Mouse (Mus musculus): ENCODE data around the gene Hrh3. TPM values are rescaled to one million over a fixed set of nuclear protein-coding genes. Genes with fewer than 3 reads are reported as not detected.

The Hrh3 gene
- not detected in 2 replicates for polyA plus RNA-seq (2016; fragmentation: Nextera tagmentation; extraction: Ambion mirVana)

DNA sequence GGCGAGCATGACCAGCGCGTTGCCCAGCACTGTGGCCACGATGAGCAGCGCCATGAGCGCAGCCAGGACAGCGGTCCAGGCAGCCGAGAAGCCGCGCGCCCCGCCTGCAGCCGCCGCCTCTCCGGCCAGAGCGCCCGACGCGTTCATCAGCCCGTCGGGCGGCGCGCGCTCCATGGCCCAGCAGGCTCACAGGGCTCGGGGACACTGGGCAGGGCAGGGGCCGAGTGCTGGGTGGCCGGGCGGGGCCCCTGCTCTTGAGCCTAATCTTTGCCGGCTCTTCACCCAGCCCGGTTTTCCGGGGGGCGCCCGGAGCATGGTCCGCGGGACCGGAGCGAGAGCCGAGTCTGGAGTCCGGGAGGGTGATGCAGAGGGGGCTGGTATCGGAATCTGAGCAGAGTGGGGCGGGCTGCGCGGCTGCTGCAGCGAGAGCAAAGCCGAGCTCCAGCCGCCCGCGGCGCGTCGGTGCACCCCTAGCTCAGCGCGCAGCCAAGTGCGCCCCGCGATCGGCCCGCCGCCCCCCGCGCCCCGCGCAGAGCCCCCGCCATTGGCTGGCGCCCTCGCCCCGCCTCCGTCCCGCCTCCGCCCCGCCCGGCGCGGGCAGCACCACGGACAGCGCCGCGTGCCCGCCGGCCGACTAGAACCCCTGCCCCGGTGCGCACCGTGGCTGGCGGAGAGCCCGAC, at the start of gene Hrh3:
TSS of gene Hrh3 (minus strand) at position 511 of the 681 bp plus-strand sequence.
- no peak within 1 kb of the TSS for H3K27ac ChIP-seq
- H3K36me3 ChIP-seq: no peaks in the 10 kb centered on the region
- H3K27me3 ChIP-seq (replicated peaks): peaks cover 86% of the 10 kb centered on the region
- under 1% methylated on average over 70 of the region's 87 CpGs for WGBS (ENCODE audit: insufficient replicate concordance)
- H3K4me3 ChIP-seq: peak within 1 kb of the TSS; percentile 50
- peak within 1 kb of the TSS; percentile 79 for H3K4me2 ChIP-seq
- peak; percentile 79 for ATAC-seq
- H3K9me3 ChIP-seq (replicated peaks): no peaks in the 10 kb centered on the region
- no peak within 1 kb of the TSS for H3K9ac ChIP-seq
- peaks cover 28% of the 10 kb centered on the region for H3K4me1 ChIP-seq

DNA sequence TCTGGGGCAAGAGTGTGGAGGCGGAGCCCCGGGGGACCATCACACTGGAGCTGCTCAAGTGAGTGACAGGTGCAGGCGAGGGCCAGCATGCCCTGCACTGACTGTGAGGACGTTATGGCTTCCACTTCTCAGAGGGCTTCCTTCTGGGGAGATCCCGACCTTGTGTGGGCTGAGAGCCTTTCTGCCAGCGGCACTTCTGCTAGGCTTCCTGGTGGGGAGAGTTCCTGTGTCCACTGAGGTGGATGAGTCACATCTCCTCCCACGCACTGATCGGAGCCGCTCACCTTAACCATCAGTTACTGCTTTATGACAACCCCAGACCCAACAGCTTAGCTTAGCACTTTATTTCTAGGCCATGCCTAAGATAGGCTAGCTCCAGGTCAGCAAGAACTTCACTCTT, 44.3 kb upstream of the Hrh3 start:
- H3K36me3 ChIP-seq: peaks cover 80% of the 10 kb centered on the region

GRCm38 (mm10) chr2:180147379-180147778, 43.1 kb upstream of the Hrh3 start:
- Histone ChIP-seq H3K9me3 (replicated peaks) (no peaks in the 10 kb centered on the region), H3K36me3 (peaks cover 74% of the 10 kb centered on the region), H3K4me3 (no peak overlapping the region), H3K4me1 (no peaks in the 10 kb centered on the region), H3K27me3 (replicated peaks) (no peaks in the 10 kb centered on the region), H3K4me2 (no peak overlapping the region), H3K9ac (no peak overlapping the region), H3K27ac (no peak overlapping the region)
- no peak for ATAC-seq
- 83% methylated on average over 6 of the region's 6 CpGs for WGBS (ENCODE audit: insufficient replicate concordance)

More for the DNA sequence above, 44.3 kb upstream of the Hrh3 start:
- Histone ChIP-seq H3K4me1 (no peaks in the 10 kb centered on the region), H3K27ac (no peak overlapping the region), H3K9ac (no peak overlapping the region), H3K4me2 (no peak overlapping the region), H3K9me3 (replicated peaks) (no peaks in the 10 kb centered on the region), H3K4me3 (no peak overlapping the region), H3K27me3 (replicated peaks) (no peaks in the 10 kb centered on the region)
- ATAC-seq: no peak
- WGBS (ENCODE audit: insufficient replicate concordance): 67% methylated on average over 9 of the region's 9 CpGs

DNA sequence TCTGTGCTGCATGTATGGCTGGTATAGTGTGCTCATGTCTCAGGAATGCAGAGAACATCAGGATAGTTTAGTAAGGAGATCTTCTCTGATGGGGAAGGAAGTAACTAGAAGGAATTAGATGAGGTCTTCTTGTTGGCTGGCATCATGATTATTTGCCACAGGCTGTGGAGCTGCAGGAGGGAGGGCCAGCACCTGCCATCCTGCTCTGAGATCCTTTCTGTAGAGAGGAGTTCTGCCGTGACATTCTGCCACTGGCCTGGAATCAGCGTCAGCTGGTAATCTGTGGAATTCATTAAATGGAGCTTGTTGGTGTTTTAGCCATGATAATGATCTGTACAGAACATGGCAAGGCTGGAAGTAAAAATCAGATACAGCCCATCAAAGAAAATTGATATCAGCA, 41.8 kb upstream of the Hrh3 start:
- no peaks in the 10 kb centered on the region for H3K4me1 ChIP-seq
- peaks cover 67% of the 10 kb centered on the region for H3K36me3 ChIP-seq
- H3K4me3 ChIP-seq: no peak overlapping the region
- no peak overlapping the region for H3K4me2 ChIP-seq
- no peak overlapping the region for H3K9ac ChIP-seq
- H3K9me3 ChIP-seq (replicated peaks): no peaks in the 10 kb centered on the region
- ATAC-seq: no peak
- no peak overlapping the region for H3K27ac ChIP-seq
- no peaks in the 10 kb centered on the region for H3K27me3 ChIP-seq (replicated peaks)
- WGBS (ENCODE audit: insufficient replicate concordance): 83% methylated on average over 2 of the region's 2 CpGs

- no peaks in the 10 kb centered on the region for H3K27me3 ChIP-seq (replicated peaks)
- 34% methylated on average over 5 of the region's 5 CpGs for WGBS (ENCODE audit: insufficient replicate concordance)
- no peak overlapping the region for H3K9ac ChIP-seq
- H3K27ac ChIP-seq: no peak overlapping the region
- no peak for ATAC-seq
- peaks cover 14% of the 10 kb centered on the region for H3K4me1 ChIP-seq
- H3K4me3 ChIP-seq: no peak overlapping the region
- H3K36me3 ChIP-seq: peaks cover 14% of the 10 kb centered on the region; the same call in 1 of the 2 replicates
- no peaks in the 10 kb centered on the region for H3K9me3 ChIP-seq (replicated peaks)
- H3K4me2 ChIP-seq: no peak overlapping the region
These were observed 31.1 kb upstream of the Hrh3 start for GRCm38 (mm10) chr2:180135414-180135813.

- no peak overlapping the region for H3K9ac ChIP-seq
- H3K27ac ChIP-seq: no peak overlapping the region
- H3K36me3 ChIP-seq: peaks cover 9% of the 10 kb centered on the region; the same call in 1 of the 2 replicates
- no peaks in the 10 kb centered on the region for H3K9me3 ChIP-seq (replicated peaks)
- ATAC-seq: no peak
- no peak overlapping the region for H3K4me3 ChIP-seq
- WGBS (ENCODE audit: insufficient replicate concordance): 70% methylated on average over 3 of the region's 3 CpGs
- no peaks in the 10 kb centered on the region for H3K27me3 ChIP-seq (replicated peaks)
- peaks cover 14% of the 10 kb centered on the region for H3K4me1 ChIP-seq
- no peak overlapping the region for H3K4me2 ChIP-seq
These were observed 29.6 kb upstream of the Hrh3 start for GRCm38 (mm10) chr2:180133911-180134310.

- H3K4me2 ChIP-seq: no peak overlapping the region
- no peaks in the 10 kb centered on the region for H3K27me3 ChIP-seq (replicated peaks)
- H3K36me3 ChIP-seq: 0 out of 2 replicates have a peak, but pooled peaks cover 3% of the 10 kb centered on the region
- H3K9me3 ChIP-seq (replicated peaks): no peaks in the 10 kb centered on the region
- WGBS (ENCODE audit: insufficient replicate concordance): 42% methylated on average over 4 of the region's 4 CpGs
- H3K27ac ChIP-seq: no peak overlapping the region
- peaks cover 14% of the 10 kb centered on the region for H3K4me1 ChIP-seq
- ATAC-seq: no peak
- no peak overlapping the region for H3K4me3 ChIP-seq
- H3K9ac ChIP-seq: no peak overlapping the region
These were observed 28.9 kb upstream of the Hrh3 start for GRCm38 (mm10) chr2:180133231-180133630.

GRCm38 (mm10) chr2:180127675-180128074, 23.4 kb upstream of the Hrh3 start:
- WGBS (ENCODE audit: insufficient replicate concordance): 40% methylated on average over 1 of the region's 1 CpGs
- Histone ChIP-seq H3K9ac (no peak overlapping the region), H3K27me3 (replicated peaks) (no peaks in the 10 kb centered on the region), H3K4me2 (no peak overlapping the region), H3K4me1 (peaks cover 9% of the 10 kb centered on the region; the same call in 1 of the 2 replicates), H3K9me3 (replicated peaks) (no peaks in the 10 kb centered on the region), H3K4me3 (no peak overlapping the region), H3K36me3 (peaks cover 6% of the 10 kb centered on the region), H3K27ac (no peak overlapping the region)
- ATAC-seq: no peak

DNA sequence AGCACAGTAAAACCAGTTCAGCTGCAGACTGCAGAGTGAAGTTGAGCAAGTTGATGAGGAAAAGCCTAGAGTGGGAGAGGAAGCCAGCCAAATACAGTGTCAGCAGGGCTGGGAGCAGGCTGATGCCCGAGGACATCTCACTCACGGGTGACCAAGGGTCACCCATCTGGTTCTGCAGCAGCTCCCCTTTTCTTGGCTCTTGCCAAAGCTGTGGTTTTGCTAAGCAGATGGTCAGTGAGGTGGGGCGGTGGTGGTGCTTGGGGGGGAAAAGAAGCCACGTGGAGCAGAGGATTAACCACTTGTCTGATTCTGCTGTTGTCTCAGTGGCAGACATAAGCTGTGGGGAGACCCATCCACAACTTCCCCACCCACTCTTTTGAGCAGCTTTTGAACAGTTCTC, 21.9 kb upstream of the Hrh3 start:
- 20% methylated on average over 4 of the region's 4 CpGs for WGBS (ENCODE audit: insufficient replicate concordance)
- H3K9me3 ChIP-seq (replicated peaks): no peaks in the 10 kb centered on the region
- ATAC-seq: no peak
- no peak overlapping the region for H3K4me2 ChIP-seq
- H3K9ac ChIP-seq: no peak overlapping the region
- peaks cover 6% of the 10 kb centered on the region for H3K36me3 ChIP-seq
- no peak overlapping the region for H3K4me3 ChIP-seq
- no peaks in the 10 kb centered on the region for H3K27me3 ChIP-seq (replicated peaks)
- H3K4me1 ChIP-seq: peaks cover 9% of the 10 kb centered on the region; the same call in 1 of the 2 replicates
- no peak overlapping the region for H3K27ac ChIP-seq

- WGBS (ENCODE audit: insufficient replicate concordance): 65% methylated on average over 2 of the region's 2 CpGs
- no peak for ATAC-seq
- no peak overlapping the region for H3K9ac ChIP-seq
- H3K27me3 ChIP-seq (replicated peaks): no peaks in the 10 kb centered on the region
- no peak overlapping the region for H3K27ac ChIP-seq
- H3K4me3 ChIP-seq: no peak overlapping the region
- H3K36me3 ChIP-seq: peaks cover 6% of the 10 kb centered on the region
- H3K4me2 ChIP-seq: no peak overlapping the region
- peaks cover 25% of the 10 kb centered on the region for H3K4me1 ChIP-seq
- no peaks in the 10 kb centered on the region for H3K9me3 ChIP-seq (replicated peaks)
These were observed 19.9 kb upstream of the Hrh3 start for GRCm38 (mm10) chr2:180124192-180124591.

- WGBS (ENCODE audit: insufficient replicate concordance): 39% methylated on average over 5 of the region's 5 CpGs
- H3K4me3 ChIP-seq: peak overlapping the region; percentile 81
- H3K27ac ChIP-seq: no peak overlapping the region
- H3K27me3 ChIP-seq (replicated peaks): peaks cover 29% of the 10 kb centered on the region
- peak overlapping the region; percentile 88 for H3K9ac ChIP-seq
- ATAC-seq: no peak
- no peaks in the 10 kb centered on the region for H3K9me3 ChIP-seq (replicated peaks)
- H3K36me3 ChIP-seq: peaks cover 6% of the 10 kb centered on the region
- H3K4me1 ChIP-seq: peaks cover 43% of the 10 kb centered on the region
- H3K4me2 ChIP-seq: peak overlapping the region; percentile 86
These were observed 16.0 kb upstream of the Hrh3 start for GRCm38 (mm10) chr2:180120292-180120761.

DNA sequence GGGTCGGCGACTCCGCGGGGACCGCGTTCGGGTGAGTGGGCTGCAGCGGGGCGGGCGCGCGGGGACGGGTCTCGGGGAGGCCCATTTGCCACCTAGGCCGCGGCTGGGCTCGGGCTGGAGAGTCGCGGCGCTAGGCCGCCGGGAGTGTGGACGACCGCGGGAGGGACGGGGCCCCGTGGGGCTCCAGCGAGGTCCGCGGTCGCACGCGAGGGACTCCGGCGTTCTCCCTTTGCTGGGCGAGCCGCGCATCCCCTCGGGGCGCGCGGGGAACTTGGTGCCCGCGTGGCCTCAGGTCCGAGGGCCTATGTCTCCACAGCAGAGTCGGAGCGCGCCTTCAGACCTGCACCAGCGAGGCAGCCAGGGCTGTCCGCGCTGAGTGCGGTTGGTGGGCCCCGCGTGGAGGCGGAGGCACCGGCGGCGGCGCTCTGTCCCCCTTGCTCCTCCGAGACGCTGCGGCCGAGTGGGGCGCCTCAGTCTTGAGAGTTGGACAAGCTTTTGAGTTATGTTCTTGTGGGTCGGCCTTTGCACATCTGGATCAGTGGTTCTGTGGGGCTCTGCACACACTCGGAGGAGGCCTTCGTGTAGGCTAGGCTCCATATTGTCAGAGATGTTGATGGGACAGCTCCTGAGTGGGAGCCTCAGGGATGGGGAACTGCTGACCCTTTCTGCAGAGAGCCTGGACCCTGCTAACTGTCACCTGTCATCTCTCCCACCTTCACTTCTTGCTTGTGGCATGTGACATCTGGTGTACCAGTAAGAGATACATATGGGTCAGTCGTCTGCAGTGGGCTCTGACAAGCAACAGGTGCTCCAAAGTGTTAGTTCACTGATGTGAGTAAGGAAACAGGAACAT, 15.4 kb upstream of the Hrh3 start:
- peak overlapping the region; percentile 81 for H3K4me3 ChIP-seq
- WGBS (ENCODE audit: insufficient replicate concordance): under 1% methylated on average over 62 of the region's 68 CpGs
- peaks cover 6% of the 10 kb centered on the region for H3K36me3 ChIP-seq
- no peaks in the 10 kb centered on the region for H3K9me3 ChIP-seq (replicated peaks)
- peak; percentile 19; the same call in 1 of the 2 replicates for ATAC-seq
- peak overlapping the region; percentile 88 for H3K9ac ChIP-seq
- peaks cover 44% of the 10 kb centered on the region for H3K4me1 ChIP-seq
- peaks cover 30% of the 10 kb centered on the region for H3K27me3 ChIP-seq (replicated peaks)
- peak overlapping the region; percentile 86 for H3K4me2 ChIP-seq
- peak overlapping the region; percentile 75 for H3K27ac ChIP-seq
